Mouse (Mus musculus) layer of hippocampus, adult 9-10 months (tissue): Measurements from ENCODE around the gene Ddx39.

Experiments
- DNase-seq: peaks from one replicate; pipeline ENCODE4 v3.0.0; 2022; ENCODE audit warnings: low spot score

Gene Ddx39

GRCm38 (mm10) chr8:83699566-83699965 lies 15.4 kb upstream of the Ddx39 start:
- DNase-seq: no peak

GRCm38 (mm10) chr8:83700423-83701085 lies 14.4 kb upstream of the Ddx39 start:
- no peak for DNase-seq

GRCm38 (mm10) chr8:83703426-83703825 lies 11.6 kb upstream of the Ddx39 start:
- no peak for DNase-seq

- no peak for DNase-seq
Observed at GRCm38 (mm10) chr8:83706411-83706810, 8.6 kb upstream of the Ddx39 start.

- no peak for DNase-seq
Observed at GRCm38 (mm10) chr8:83707554-83707953, 7.4 kb upstream of the Ddx39 start.

- DNase-seq: no peak
Observed at GRCm38 (mm10) chr8:83714676-83715030, 324 bp upstream of the Ddx39 start.

GRCm38 (mm10) chr8:83715771-83716170 lies 794 bp downstream of the Ddx39 start:
- no peak for DNase-seq

- no peak for DNase-seq
Observed at GRCm38 (mm10) chr8:83716563-83716962, 1.6 kb downstream of the Ddx39 start.

- DNase-seq: no peak
Observed at GRCm38 (mm10) chr8:83719048-83719447, 4.1 kb downstream of the Ddx39 start.

- DNase-seq: no peak
Observed at GRCm38 (mm10) chr8:83719693-83720092, 4.7 kb downstream of the Ddx39 start.

GRCm38 (mm10) chr8:83721405-83722025 lies 6.5 kb downstream of the Ddx39 start:
- DNase-seq: no peak

GRCm38 (mm10) chr8:83722631-83723030 lies 7.7 kb downstream of the Ddx39 start:
- no peak for DNase-seq

GRCm38 (mm10) chr8:83723447-83724083 lies 8.6 kb downstream of the Ddx39 start:
- no peak for DNase-seq

GRCm38 (mm10) chr8:83724697-83725482 lies 9.9 kb downstream of the Ddx39 start:
- DNase-seq: peak; percentile 59

GRCm38 (mm10) chr8:83725521-83726102 lies 10.6 kb downstream of the Ddx39 start:
- no peak for DNase-seq

- DNase-seq: no peak
Observed at GRCm38 (mm10) chr8:83729009-83729807, 14.2 kb downstream of the Ddx39 start.

- DNase-seq: no peak
Observed at GRCm38 (mm10) chr8:83731906-83732305, 16.9 kb downstream of the Ddx39 start.

- no peak for DNase-seq
Observed at GRCm38 (mm10) chr8:83732919-83733318, 17.9 kb downstream of the Ddx39 start.

GRCm38 (mm10) chr8:83736681-83737080 lies 21.7 kb downstream of the Ddx39 start:
- DNase-seq: no peak

- no peak for DNase-seq
Observed at GRCm38 (mm10) chr8:83737346-83737745, 22.4 kb downstream of the Ddx39 start.

GRCm38 (mm10) chr8:83737852-83738562 lies 23.0 kb downstream of the Ddx39 start:
- no peak for DNase-seq
